ENCODE assay signal across 22 mouse cellular contexts in the genomic region with DNA sequence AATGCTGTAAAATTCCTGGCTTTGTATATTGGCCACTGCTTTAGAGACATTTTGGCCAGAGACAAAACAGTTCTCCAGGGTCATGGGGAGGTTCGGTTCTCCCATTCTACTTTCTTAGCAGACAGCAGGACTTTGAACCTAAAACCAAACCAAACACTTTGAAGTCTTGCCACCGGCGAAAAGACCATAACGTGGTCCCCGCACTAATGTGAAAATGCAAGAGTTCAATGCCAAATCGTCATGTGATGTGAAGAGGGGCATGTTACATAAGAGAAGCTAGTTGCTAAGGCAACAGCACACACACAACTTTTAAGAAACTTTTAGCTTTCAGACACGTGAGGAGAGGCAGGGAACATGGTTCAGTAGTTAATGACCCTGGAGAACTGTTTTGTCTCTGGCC. TPM values are rescaled to one million over a fixed set of nuclear protein-coding genes. Genes with fewer than 3 reads are reported as not detected.
DNase-seq lines count a peak whose midpoint lies in the region; ATAC-seq and TF ChIP-seq lines count a peak whose summit lies in the region.
"Had no signal": no experiment of that assay in that cellular context is flagged by ENCODE, and none has a peak within 500 bp of the region (broad histone marks: within the 10 kb centered on the region; RNA-seq: fewer than 3 reads in every experiment).

No protein-coding gene starts in this region.

- H3K36me3 ChIP-seq in intestine, embryonic 16.5 days (ENCODE audit: control insufficient read depth, insufficient read depth, low read length), result no peaks in the 10 kb centered on the region
- H3K36me3 ChIP-seq in kidney, postnatal 0 days (ENCODE audit: insufficient read depth, low read length), result no peaks in the 10 kb centered on the region
- H3K36me3 ChIP-seq in lung, postnatal 0 days (ENCODE audit: insufficient read depth, low read length), result no peaks in the 10 kb centered on the region
- H3K36me3 ChIP-seq in forebrain, embryonic 15.5 days, result no peaks in the 10 kb centered on the region
- H3K36me3 ChIP-seq: embryonic facial prominence, embryonic 13.5 days; forebrain, embryonic 10.5 days; heart, embryonic 15.5 days; hindbrain, embryonic 12.5 days; midbrain, embryonic 12.5 days; stomach, embryonic 15.5 days had no signal

- H3K4me3 ChIP-seq in intestine, embryonic 16.5 days (ENCODE audit: low read length), result no peak overlapping the region
- H3K4me3 ChIP-seq in kidney, postnatal 0 days (replicated peaks; ENCODE audit: low read depth, low read length), result no peak overlapping the region
- no peak overlapping the region for H3K4me3 ChIP-seq in lung, postnatal 0 days (ENCODE audit: low read depth, low read length)
- H3K4me3 ChIP-seq in forebrain, embryonic 15.5 days, result no peak overlapping the region
- H3K4me3 ChIP-seq: embryonic facial prominence, embryonic 13.5 days; forebrain, embryonic 10.5 days; heart, embryonic 15.5 days; hindbrain, embryonic 12.5 days; midbrain, embryonic 12.5 days; myocyte; stomach, embryonic 15.5 days had no signal

- no peak; the same call in 1 of the 2 replicates for ATAC-seq in intestine, embryonic 16.5 days
- no peak for ATAC-seq in kidney, postnatal 0 days (replicated peaks; ENCODE audit: low FRiP score, low read depth)
- peak; percentile 58 for ATAC-seq in lung, postnatal 0 days
- no peak for ATAC-seq in forebrain, embryonic 15.5 days (replicated peaks)

- H3K9me3 ChIP-seq in intestine, embryonic 16.5 days (ENCODE audit: control insufficient read depth, low read length), result no peaks in the 10 kb centered on the region
- no peaks in the 10 kb centered on the region for H3K9me3 ChIP-seq in kidney, postnatal 0 days (replicated peaks; ENCODE audit: low read length)
- no peaks in the 10 kb centered on the region for H3K9me3 ChIP-seq in lung, postnatal 0 days (ENCODE audit: low read length)
- no peaks in the 10 kb centered on the region for H3K9me3 ChIP-seq in forebrain, embryonic 15.5 days
- H3K9me3 ChIP-seq: embryonic facial prominence, embryonic 13.5 days; forebrain, embryonic 10.5 days; heart, embryonic 15.5 days; hindbrain, embryonic 12.5 days; midbrain, embryonic 12.5 days; stomach, embryonic 15.5 days had no signal

- WGBS in intestine, embryonic 16.5 days, result 52% methylated on average over 7 of the region's 7 CpGs
- 37% methylated on average over 7 of the region's 7 CpGs for WGBS in kidney, postnatal 0 days
- 27% methylated on average over 7 of the region's 7 CpGs for WGBS in lung, postnatal 0 days
- WGBS in forebrain, embryonic 15.5 days, result 74% methylated on average over 7 of the region's 7 CpGs

- H3K4me2 ChIP-seq in intestine, embryonic 16.5 days (ENCODE audit: low read depth, low read length), result no peak overlapping the region
- H3K4me2 ChIP-seq in kidney, postnatal 0 days (ENCODE audit: low read length), result no peak overlapping the region
- H3K4me2 ChIP-seq in lung, postnatal 0 days (replicated peaks; ENCODE audit: low read depth, low read length), result no peak overlapping the region
- no peak overlapping the region for H3K4me2 ChIP-seq in forebrain, embryonic 15.5 days (replicated peaks)
- H3K4me2 ChIP-seq: embryonic facial prominence, embryonic 13.5 days; heart, embryonic 15.5 days; hindbrain, embryonic 12.5 days; midbrain, embryonic 12.5 days; stomach, embryonic 15.5 days had no signal

- H3K4me1 ChIP-seq in intestine, embryonic 16.5 days (ENCODE audit: control insufficient read depth, insufficient read depth, low read length), result peaks cover 16% of the 10 kb centered on the region
- H3K4me1 ChIP-seq in kidney, postnatal 0 days (replicated peaks; ENCODE audit: insufficient read depth, low read length), result peaks cover 28% of the 10 kb centered on the region
- H3K4me1 ChIP-seq in lung, postnatal 0 days (ENCODE audit: insufficient read depth, low read depth, low read length), result peaks cover 10% of the 10 kb centered on the region; the same call in 1 of the 2 replicates
- H3K4me1 ChIP-seq in forebrain, embryonic 15.5 days, result 0 out of 2 replicates have a peak, but pooled peaks cover 4% of the 10 kb centered on the region

- H3K27me3 ChIP-seq in intestine, embryonic 16.5 days (replicated peaks; ENCODE audit: control insufficient read depth, insufficient read depth, low read length), result no peaks in the 10 kb centered on the region
- H3K27me3 ChIP-seq in kidney, postnatal 0 days (ENCODE audit: insufficient read depth, low read length), result no peaks in the 10 kb centered on the region
- no peaks in the 10 kb centered on the region for H3K27me3 ChIP-seq in lung, postnatal 0 days (replicated peaks; ENCODE audit: insufficient read depth, low read length)
- no peaks in the 10 kb centered on the region for H3K27me3 ChIP-seq in forebrain, embryonic 15.5 days
- H3K27me3 ChIP-seq: embryonic facial prominence, embryonic 13.5 days; heart, embryonic 15.5 days; hindbrain, embryonic 12.5 days; midbrain, embryonic 12.5 days; stomach, embryonic 15.5 days had no signal

- no peak overlapping the region for H3K9ac ChIP-seq in intestine, embryonic 16.5 days (ENCODE audit: low read depth, low read length)
- H3K9ac ChIP-seq in kidney, postnatal 0 days (ENCODE audit: low read depth, low read length), result no peak overlapping the region
- no peak overlapping the region for H3K9ac ChIP-seq in lung, postnatal 0 days (replicated peaks; ENCODE audit: low read depth)
- no peak overlapping the region for H3K9ac ChIP-seq in forebrain, embryonic 15.5 days (replicated peaks)
- H3K9ac ChIP-seq: embryonic facial prominence, embryonic 13.5 days; heart, embryonic 15.5 days; hindbrain, embryonic 12.5 days; midbrain, embryonic 12.5 days; stomach, embryonic 15.5 days had no signal

- no peak for TF ChIP-seq CTCF in kidney, postnatal 0 days (IDR thresholded peaks at IDR 0.05; ENCODE audit: low read depth)
- no peak for TF ChIP-seq CTCF in lung, postnatal 0 days (IDR thresholded peaks at IDR 0.05)

- no peak for TF ChIP-seq EP300 in lung, postnatal 0 days (IDR thresholded peaks at IDR 0.05)

- peak overlapping the region; percentile 79; the same call in 1 of the 2 replicates for H3K27ac ChIP-seq in intestine, embryonic 16.5 days (ENCODE audit: low read length)
- H3K27ac ChIP-seq in kidney, postnatal 0 days, result peak overlapping the region; percentile 75; the same call in 1 of the 2 replicates
- no peak overlapping the region for H3K27ac ChIP-seq in lung, postnatal 0 days (ENCODE audit: low read length)
- H3K27ac ChIP-seq in forebrain, embryonic 15.5 days (replicated peaks), result no peak overlapping the region
- H3K27ac ChIP-seq: embryonic facial prominence, embryonic 13.5 days; forebrain, embryonic 10.5 days; heart, embryonic 15.5 days; hindbrain, embryonic 12.5 days; midbrain, embryonic 12.5 days; stomach, embryonic 15.5 days had no signal

- intact Hi-C loops in gastrocnemius, postnatal 14 days (cut with DNase I; ENCODE audit: low total_unique reads), result no loop called here

- peak; percentile 63 for DNase-seq in kidney, adult 18-20 months
- no peak for DNase-seq in kidney, postnatal 4 days
- DNase-seq in kidney, postnatal 0 days (ENCODE audit: low spot score), result peak; percentile 81
- peak; percentile 82 for DNase-seq in lung, postnatal 0 days (ENCODE audit: low spot score)
- no peak for DNase-seq in gastrocnemius, postnatal 14 days
- no peak for DNase-seq in ovary, postnatal 14 days (ENCODE audit: low spot score)
- DNase-seq: cerebellum, adult 11 months; heart, adult 11 months; left cerebral cortex, postnatal 4 days; right cerebral cortex, adult 18-20 months; spleen, adult 18-20 months; thymus, postnatal 14 days had no signal

RNA-seq across cellular contexts. Expression of a gene that starts 17.0 kb away (rescaled TPM):
- 2.2 and 2.5 TPM in 2 replicates for polyA plus RNA-seq in intestine, embryonic 16.5 days (2015; fragmentation: Nextera tagmentation; extraction: Ambion mirVana)
- 3.3 and 3.7 TPM in 2 replicates for polyA plus RNA-seq in kidney, postnatal 0 days (2015; fragmentation: Nextera tagmentation; extraction: Ambion mirVana)
- 2.2 and 3.0 TPM in 2 replicates for polyA plus RNA-seq in lung, postnatal 0 days (2015; fragmentation: Nextera tagmentation; extraction: Ambion mirVana)
- polyA plus RNA-seq in forebrain, embryonic 15.5 days (2015; fragmentation: Nextera tagmentation; extraction: Ambion mirVana), result 1.6 and 1.9 TPM in 2 replicates
- total RNA-seq in gastrocnemius, postnatal 14 days (2021), result not detected
- total RNA-seq: ES-E14 had no signal
- polyA plus RNA-seq: myocyte had no signal

RNA-seq across cellular contexts. Expression of a gene that starts 19.1 kb away (rescaled TPM):
- 9.9 and 10.3 TPM in 2 replicates for polyA plus RNA-seq in intestine, embryonic 16.5 days (2015; fragmentation: Nextera tagmentation; extraction: Ambion mirVana)
- 60.7 and 71.7 TPM in 2 replicates for polyA plus RNA-seq in kidney, postnatal 0 days (2015; fragmentation: Nextera tagmentation; extraction: Ambion mirVana)
- 53.6 and 56.3 TPM in 2 replicates for polyA plus RNA-seq in lung, postnatal 0 days (2015; fragmentation: Nextera tagmentation; extraction: Ambion mirVana)
- polyA plus RNA-seq in forebrain, embryonic 15.5 days (2015; fragmentation: Nextera tagmentation; extraction: Ambion mirVana), result 88.3 and 102 TPM in 2 replicates
- total RNA-seq in gastrocnemius, postnatal 14 days (2021), result 10 to 100 TPM; 27.1 to 27.9 TPM

RNA-seq across cellular contexts. Expression of a gene that starts 25.6 kb away (rescaled TPM):
- 2.3 and 2.8 TPM in 2 replicates for polyA plus RNA-seq in intestine, embryonic 16.5 days (2015; fragmentation: Nextera tagmentation; extraction: Ambion mirVana)
- 2.2 and 2.3 TPM in 2 replicates for polyA plus RNA-seq in kidney, postnatal 0 days (2015; fragmentation: Nextera tagmentation; extraction: Ambion mirVana)
- 1.1 and 1.5 TPM in 2 replicates for polyA plus RNA-seq in lung, postnatal 0 days (2015; fragmentation: Nextera tagmentation; extraction: Ambion mirVana)
- polyA plus RNA-seq in forebrain, embryonic 15.5 days (2015; fragmentation: Nextera tagmentation; extraction: Ambion mirVana), result 5.4 and 5.5 TPM in 2 replicates
- total RNA-seq in gastrocnemius, postnatal 14 days (2021), result 1 to 10 TPM; 1.7 to 3.2 TPM

Comparison
In these comparisons a context has a peak if more than half of its experiments do, and no peak if none do; other contexts are left out.
1. DNase-seq: peak in kidney, adult 18-20 months (single experiment), kidney, postnatal 0 days (single experiment) and lung, postnatal 0 days (single experiment); none in kidney, postnatal 4 days (0 of 2), gastrocnemius, postnatal 14 days (single experiment) and ovary, postnatal 14 days (single experiment).
2. H3K27ac ChIP-seq: peak in intestine, embryonic 16.5 days (single experiment) and kidney, postnatal 0 days (single experiment); none in lung, postnatal 0 days (single experiment) and forebrain, embryonic 15.5 days (single experiment).